Mouse (Mus musculus) E14TG2a.4 (cell line): ENCODE data around the gene Bmper.

Experiments
- CTCF ChIP-seq: conservative IDR thresholded peaks from 2 replicates; pipeline ENCODE4 v1.5.1; 2014; ENCODE audit warnings: low read length
- NANOG ChIP-seq: IDR thresholded peaks from 2 replicates; pipeline ENCODE4 v1.6.1; 2014; ENCODE audit warnings: borderline replicate concordance, low read length, mixed read lengths
- POU5F1 ChIP-seq: IDR thresholded peaks from 2 replicates; pipeline ENCODE4 v1.6.1; 2014; ENCODE audit warnings: low read length, borderline replicate concordance

GRCm38 (mm10) chr9:23310953-23311352 is 88.1 kb downstream of the Bmper start:
- TF ChIP-seq CTCF, result no peak
- no peak for TF ChIP-seq NANOG
- no peak for TF ChIP-seq POU5F1
